Mouse (Mus musculus): ENCODE results near the gene Hhipl2. TPM values are rescaled to one million over a fixed set of nuclear protein-coding genes. Genes with fewer than 3 reads are reported as not detected.
A peak's percentile ranks its signal among the peaks of the same experiment; 100 is the strongest.
"Not testable (repeated sequence)": the region's sequence is repeated elsewhere in the genome, so short reads cannot be mapped to it uniquely, and the experiment has no call there.

Gene Hhipl2
- 0.22 and 0.28 TPM in 2 replicates for polyA plus RNA-seq (2016; fragmentation: Nextera tagmentation; extraction: Ambion mirVana)

DNA sequence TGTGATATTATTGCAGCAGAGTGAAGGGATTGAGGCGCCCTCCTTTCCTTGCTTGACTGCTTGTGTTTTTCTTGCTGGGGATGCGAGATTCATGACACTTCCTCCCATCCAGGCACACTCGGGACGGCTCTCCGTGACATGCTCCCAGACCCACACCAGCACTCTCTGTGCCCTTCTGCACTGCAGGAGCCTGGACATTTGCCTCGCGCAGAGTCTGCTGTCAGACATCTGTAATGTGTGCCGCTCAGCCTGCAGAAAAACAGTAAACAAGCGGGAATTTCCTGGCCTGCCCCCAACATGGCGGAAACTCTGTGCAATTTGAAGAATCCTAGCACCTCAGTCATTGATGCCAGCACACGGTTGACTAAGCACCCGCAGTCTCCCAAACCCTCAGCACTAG lies at the start of gene Hhipl2:
Gene Hhipl2 (plus strand): TSS at position 343 of the 400 bp plus-strand sequence.
- ATAC-seq (ENCODE audit: low FRiP score, low read depth), result no peak
- Histone ChIP-seq H3K27ac (no peak within 1 kb of the TSS), H3K36me3 (no peaks in the 10 kb centered on the region), H3K9ac (no peak within 1 kb of the TSS), H3K4me2 (replicated peaks) (no peak within 1 kb of the TSS), H3K4me1 (no peaks in the 10 kb centered on the region), H3K27me3 (replicated peaks) (no peaks in the 10 kb centered on the region), H3K9me3 (no peaks in the 10 kb centered on the region), H3K4me3 (no peak within 1 kb of the TSS)
- WGBS, result 76% methylated on average over 12 of the region's 12 CpGs

DNA sequence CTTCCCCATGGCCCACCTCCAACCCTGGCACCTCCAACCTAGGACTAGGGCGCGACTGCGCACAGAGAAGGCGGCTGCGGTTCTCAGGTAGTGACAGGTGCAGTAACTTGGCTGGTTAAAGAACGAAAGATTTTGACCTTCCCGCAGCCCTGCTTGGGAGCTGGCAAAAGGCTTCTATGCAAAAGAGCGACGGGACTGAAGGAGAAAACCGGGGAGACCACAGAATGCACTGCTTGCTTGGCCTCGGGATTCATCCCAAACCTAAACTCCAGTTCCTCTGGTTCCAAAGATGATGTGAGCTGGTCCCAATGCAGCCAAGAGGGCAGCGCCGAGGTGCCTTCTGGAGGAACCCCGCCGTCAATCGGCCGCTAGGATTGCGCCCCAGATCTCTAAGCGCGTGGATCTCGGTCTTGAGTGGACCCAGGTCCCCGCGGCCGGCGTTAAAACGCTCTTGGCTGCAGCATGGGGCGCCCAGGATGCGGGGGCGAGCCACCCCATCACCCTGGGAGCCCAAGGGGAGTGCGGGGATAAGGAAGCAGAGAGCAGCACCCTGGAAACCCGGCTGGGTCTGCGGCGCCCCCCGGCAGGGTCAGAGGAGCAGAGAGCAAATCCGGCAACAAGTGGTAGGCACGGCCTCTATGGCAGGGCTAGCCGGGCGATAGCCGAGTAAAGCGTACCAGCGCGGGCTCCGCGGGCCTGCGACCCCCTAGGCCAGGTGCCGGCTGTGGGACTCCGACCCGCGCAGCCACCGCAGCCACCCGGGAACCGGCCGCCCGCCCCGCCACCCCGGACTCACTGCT lies 49.2 kb upstream of the Hhipl2 start:
- H3K4me3 ChIP-seq, result peak overlapping the region; percentile 88
- H3K9ac ChIP-seq, result peak overlapping the region; percentile 91
- peaks cover 11% of the 10 kb centered on the region for H3K36me3 ChIP-seq
- H3K4me2 ChIP-seq (replicated peaks), result peak overlapping the region; percentile 94
- H3K9me3 ChIP-seq, result no peaks in the 10 kb centered on the region
- peak; percentile 80 for ATAC-seq (ENCODE audit: low FRiP score, low read depth)
- no peak overlapping the region; the same call in 1 of the 2 replicates for H3K27ac ChIP-seq
- no peaks in the 10 kb centered on the region; the same call in 1 of the 2 replicates for H3K27me3 ChIP-seq (replicated peaks)
- 2% methylated on average over 56 of the region's 56 CpGs for WGBS
- H3K4me1 ChIP-seq, result peaks cover 18% of the 10 kb centered on the region

GRCm38 (mm10) chr1:183369427-183370014 lies 48.5 kb upstream of the Hhipl2 start, which contains the start of gene Mia3:
Gene Mia3 (minus strand): TSS chr1:183369553.
- Histone ChIP-seq H3K9me3 (no peaks in the 10 kb centered on the region), H3K27me3 (replicated peaks) (no peaks in the 10 kb centered on the region; the same call in 1 of the 2 replicates), H3K4me1 (peaks cover 18% of the 10 kb centered on the region), H3K36me3 (peaks cover 4% of the 10 kb centered on the region), H3K4me3 (peak within 1 kb of the TSS; percentile 88), H3K9ac (peak within 1 kb of the TSS; percentile 91), H3K27ac (no peak within 1 kb of the TSS; the same call in 1 of the 2 replicates), H3K4me2 (replicated peaks) (peak within 1 kb of the TSS; percentile 94)
- peak; percentile 98 for ATAC-seq (ENCODE audit: low FRiP score, low read depth)
- WGBS, result under 1% methylated on average over 51 of the region's 51 CpGs

DNA sequence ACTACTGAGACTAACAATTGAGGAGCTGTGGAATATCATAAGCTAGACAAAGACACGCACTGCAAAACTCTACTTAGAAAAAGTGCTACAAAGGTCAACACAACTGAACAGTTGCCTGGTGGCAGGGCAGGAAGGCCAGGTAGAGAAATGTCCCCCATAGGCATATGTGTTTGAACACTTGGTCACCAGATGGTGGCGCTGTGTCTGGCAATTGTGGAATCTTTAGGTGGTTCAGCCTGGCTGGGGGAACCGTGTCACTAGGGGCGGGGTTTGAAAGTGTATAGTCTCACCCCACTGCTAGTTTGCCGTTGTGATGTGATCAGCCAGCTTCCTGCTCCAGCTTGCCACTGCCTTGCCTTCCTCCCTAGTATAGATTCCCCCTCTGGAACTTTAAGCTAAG lies 43.3 kb upstream of the Hhipl2 start:
- no peak overlapping the region for H3K9ac ChIP-seq
- 82% methylated on average over 5 of the region's 5 CpGs for WGBS
- H3K4me2 ChIP-seq (replicated peaks), result no peak overlapping the region
- H3K4me3 ChIP-seq, result no peak overlapping the region
- no peaks in the 10 kb centered on the region for H3K36me3 ChIP-seq
- no peak for ATAC-seq (ENCODE audit: low FRiP score, low read depth)
- H3K27me3 ChIP-seq (replicated peaks), result no peaks in the 10 kb centered on the region; the same call in 1 of the 2 replicates
- H3K9me3 ChIP-seq, result no peaks in the 10 kb centered on the region
- H3K27ac ChIP-seq, result no peak overlapping the region
- peaks cover 4% of the 10 kb centered on the region; the same call in 1 of the 2 replicates for H3K4me1 ChIP-seq

- H3K4me2 ChIP-seq (replicated peaks), result no peak overlapping the region
- no peaks in the 10 kb centered on the region for H3K9me3 ChIP-seq
- H3K36me3 ChIP-seq, result no peaks in the 10 kb centered on the region
- H3K9ac ChIP-seq, result no peak overlapping the region
- H3K4me3 ChIP-seq, result no peak overlapping the region
- H3K4me1 ChIP-seq, result no peaks in the 10 kb centered on the region
- 85% methylated on average over 4 of the region's 4 CpGs for WGBS
- no peak overlapping the region for H3K27ac ChIP-seq
- ATAC-seq (ENCODE audit: low FRiP score, low read depth), result no peak
- no peaks in the 10 kb centered on the region for H3K27me3 ChIP-seq (replicated peaks)
Observed at GRCm38 (mm10) chr1:183377045-183377444, 41.0 kb upstream of the Hhipl2 start.

GRCm38 (mm10) chr1:183378321-183378941 lies 39.6 kb upstream of the Hhipl2 start:
- WGBS, result 86% methylated on average over 10 of the region's 10 CpGs
- H3K4me1 ChIP-seq, result no peaks in the 10 kb centered on the region
- no peak overlapping the region for H3K9ac ChIP-seq
- no peak overlapping the region for H3K4me2 ChIP-seq (replicated peaks)
- no peak overlapping the region for H3K27ac ChIP-seq
- no peaks in the 10 kb centered on the region for H3K36me3 ChIP-seq
- no peaks in the 10 kb centered on the region for H3K9me3 ChIP-seq
- no peaks in the 10 kb centered on the region for H3K27me3 ChIP-seq (replicated peaks)
- no peak for ATAC-seq (ENCODE audit: low FRiP score, low read depth)
- no peak overlapping the region for H3K4me3 ChIP-seq

DNA sequence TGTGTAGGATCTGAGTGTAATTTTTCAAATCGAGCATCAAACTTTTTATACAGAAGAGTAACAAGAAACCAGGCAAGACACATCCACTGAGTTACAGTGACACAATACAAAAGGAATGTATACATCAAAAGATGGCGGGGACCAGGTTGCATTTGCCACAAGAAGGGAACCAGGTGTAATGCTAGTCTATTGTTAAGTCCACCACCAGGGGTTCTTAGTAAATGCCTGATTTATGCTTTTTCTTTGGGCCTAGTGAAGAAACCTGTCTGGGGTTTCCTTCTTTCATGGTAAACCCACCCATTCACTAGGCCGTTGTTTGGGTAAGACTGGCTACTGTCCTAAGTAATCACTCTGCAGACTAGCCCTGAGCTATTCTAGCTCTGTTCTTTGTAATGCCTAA lies 38.6 kb upstream of the Hhipl2 start:
- H3K4me3 ChIP-seq; H3K9me3 ChIP-seq; H3K36me3 ChIP-seq; H3K4me2 ChIP-seq (replicated peaks); H3K4me1 ChIP-seq; H3K27me3 ChIP-seq (replicated peaks); H3K9ac ChIP-seq; H3K27ac ChIP-seq; ATAC-seq (ENCODE audit: low FRiP score, low read depth): not testable (repeated sequence)
- 82% methylated on average over 3 of the region's 3 CpGs for WGBS

DNA sequence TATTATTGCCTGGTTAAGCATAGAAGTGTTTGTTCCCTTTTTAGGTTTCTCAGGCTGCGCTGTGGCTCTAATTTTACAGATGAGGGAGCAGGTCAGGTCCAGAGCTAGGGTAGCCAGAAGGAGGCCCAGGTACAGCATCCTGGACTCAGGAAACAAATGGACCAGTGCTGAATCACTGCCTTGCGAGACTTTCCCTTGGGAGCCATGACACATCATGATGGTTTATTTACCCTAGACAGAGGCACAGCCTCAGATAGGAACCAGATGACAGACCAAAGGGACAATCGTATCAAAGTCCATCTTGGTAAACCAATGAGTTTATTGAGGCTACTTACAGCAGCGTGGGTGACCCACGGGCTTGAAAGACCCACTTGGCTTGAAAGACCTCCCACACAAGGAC lies 36.2 kb upstream of the Hhipl2 start:
- Histone ChIP-seq H3K27me3 (replicated peaks) (peaks cover 3% of the 10 kb centered on the region; the same call in 1 of the 2 replicates), H3K4me3 (no peak overlapping the region), H3K9me3 (no peaks in the 10 kb centered on the region), H3K36me3 (no peaks in the 10 kb centered on the region), H3K9ac (no peak overlapping the region), H3K4me1 (no peaks in the 10 kb centered on the region), H3K4me2 (replicated peaks) (no peak overlapping the region), H3K27ac (no peak overlapping the region)
- no peak for ATAC-seq (ENCODE audit: low FRiP score, low read depth)
- WGBS, result 85% methylated on average over 5 of the region's 5 CpGs

DNA sequence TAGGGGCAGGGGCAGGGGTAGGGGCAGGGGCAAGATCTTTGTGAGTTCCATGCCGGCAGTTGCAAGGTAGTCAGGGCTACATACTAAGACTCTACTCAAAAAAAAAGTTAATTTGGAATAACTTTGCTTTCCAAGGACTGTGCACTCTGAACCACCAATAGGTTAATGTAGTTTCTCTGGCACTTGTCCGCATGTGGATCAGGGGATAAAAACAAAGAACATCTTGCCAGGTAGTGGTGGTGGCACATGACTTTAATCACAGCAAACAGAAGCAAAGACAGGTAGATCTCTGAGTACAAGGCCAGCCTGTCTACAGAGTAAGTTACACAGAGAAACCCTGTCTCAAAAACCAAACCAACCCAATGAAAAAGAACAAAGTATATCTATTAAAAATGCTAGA lies 35.4 kb upstream of the Hhipl2 start:
- Histone ChIP-seq H3K4me1 (no peaks in the 10 kb centered on the region), H3K4me2 (replicated peaks) (no peak overlapping the region), H3K9me3 (no peaks in the 10 kb centered on the region), H3K36me3 (no peaks in the 10 kb centered on the region), H3K4me3 (no peak overlapping the region), H3K27me3 (replicated peaks) (peaks cover 5% of the 10 kb centered on the region; the same call in 1 of the 2 replicates), H3K9ac (no peak overlapping the region), H3K27ac (no peak overlapping the region)
- ATAC-seq (ENCODE audit: low FRiP score, low read depth), result no peak
- 90% methylated on average over 2 of the region's 2 CpGs for WGBS

DNA sequence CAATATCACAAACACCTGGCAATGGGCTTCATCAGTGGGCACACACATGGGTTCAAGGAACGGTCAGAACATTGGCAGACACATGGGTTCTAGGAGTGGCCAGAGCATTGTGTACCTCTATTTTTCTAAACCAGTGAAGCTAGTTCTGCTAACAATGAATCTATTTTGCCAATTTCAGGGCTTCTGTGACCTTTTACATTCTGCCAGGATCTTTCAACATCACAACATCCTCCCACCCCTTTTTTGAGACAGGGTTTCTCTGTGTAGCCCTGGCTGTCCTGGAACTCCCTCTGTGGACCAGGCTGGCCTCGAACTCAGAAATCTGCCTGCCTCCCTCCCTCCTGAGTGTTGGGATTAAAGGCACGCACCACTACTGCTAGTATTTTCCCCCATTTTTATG lies 30.6 kb upstream of the Hhipl2 start:
- not testable (repeated sequence) for H3K4me1 ChIP-seq; H3K4me2 ChIP-seq (replicated peaks); H3K36me3 ChIP-seq; H3K9ac ChIP-seq; H3K9me3 ChIP-seq; H3K27me3 ChIP-seq (replicated peaks); H3K4me3 ChIP-seq; H3K27ac ChIP-seq; ATAC-seq (ENCODE audit: low FRiP score, low read depth)
- 92% methylated on average over 3 of the region's 3 CpGs for whole genome bisulfite sequencing

- peak; percentile 99 for ATAC-seq (ENCODE audit: low FRiP score, low read depth)
- H3K4me1 ChIP-seq, result peaks cover 8% of the 10 kb centered on the region
- no peaks in the 10 kb centered on the region for H3K9me3 ChIP-seq
- H3K27ac ChIP-seq, result no peak within 1 kb of the TSS
- peaks cover 8% of the 10 kb centered on the region; the same call in 1 of the 2 replicates for H3K36me3 ChIP-seq
- peak within 1 kb of the TSS; percentile 50 for H3K9ac ChIP-seq
- H3K27me3 ChIP-seq (replicated peaks), result peaks cover 8% of the 10 kb centered on the region; the same call in 1 of the 2 replicates
- peak within 1 kb of the TSS; percentile 87 for H3K4me2 ChIP-seq (replicated peaks)
- 6% methylated on average over 44 of the region's 44 CpGs for WGBS
- H3K4me3 ChIP-seq, result peak within 1 kb of the TSS; percentile 69
Observed at GRCm38 (mm10) chr1:183388426-183389406, 29.3 kb upstream of the Hhipl2 start, which contains the start of gene Taf1a. Gene Taf1a (plus strand): TSS chr1:183388981.
